Mouse (Mus musculus) spleen, adult 2 months (tissue): Measurements from ENCODE around the gene Emilin2.

Source experiments
- CTCF ChIP-seq: fragments of 200-500 bp; IDR thresholded peaks from 2 replicates; pipeline ENCODE4 v1.5.1; 2011; ENCODE audit warnings: mild to moderate bottlenecking, inconsistent platforms; ENCODE audit not compliant: insufficient read depth, insufficient read length, insufficient replicate concordance; ENCODE audit errors: extremely low read depth
- POLR2A ChIP-seq: fragments of 200-500 bp; IDR thresholded peaks from 2 replicates; pipeline ENCODE4 v1.6.1; 2011; ENCODE audit warnings: low read depth, low read length, inconsistent platforms

- TF ChIP-seq CTCF (no peak), POLR2A (no peak)
Observed at GRCm38 (mm10) chr17:71355526-71355925, 43.7 kb upstream of the Emilin2 start.
